Mouse (Mus musculus) midbrain, embryonic 13.5 days (tissue): ENCODE results near the gene Xbp1. TPM values are rescaled to one million over a fixed set of nuclear protein-coding genes. Genes with fewer than 3 reads are reported as not detected.
A peak's percentile ranks its signal among the peaks of the same experiment; 100 is the strongest.
"Not testable (repeated sequence)": the region's sequence is repeated elsewhere in the genome, so short reads cannot be mapped to it uniquely, and the experiment has no call there.

ENCODE experiments used
- ATAC-seq: fragments of 200-750 bp; cut with Nextera tagmentation; 2 replicates; pipeline ENCODE4 v1.8.0; 2017; ENCODE audit warnings: mild to moderate bottlenecking, moderate TSS enrichment, moderate library complexity
- H3K27ac ChIP-seq: fragments of 300-500 bp; sonication (generic); 2 replicates; pipeline ENCODE4 v1.5.1; 2015; ENCODE audit warnings: inconsistent platforms, mild to moderate bottlenecking, moderate library complexity
- H3K27me3 ChIP-seq: fragments of 300-500 bp; sonication (generic); 2 replicates; pipeline ENCODE4 v1.6.1; 2015; ENCODE audit warnings: mild to moderate bottlenecking, inconsistent platforms
- H3K36me3 ChIP-seq: fragments of 300-500 bp; sonication (generic); 2 replicates; pipeline ENCODE4 v1.6.1; 2015; ENCODE audit warnings: mild to moderate bottlenecking, inconsistent platforms
- H3K4me1 ChIP-seq: fragments of 300-500 bp; sonication (generic); replicated peaks from 2 replicates; pipeline ENCODE4 v1.6.1; 2015; ENCODE audit warnings: inconsistent platforms
- H3K4me2 ChIP-seq: fragments of 300-500 bp; sonication (generic); replicated peaks from 2 replicates; pipeline ENCODE4 v1.6.1; 2015; ENCODE audit warnings: moderate library complexity, mild to moderate bottlenecking, inconsistent platforms
- H3K4me3 ChIP-seq: fragments of 300-500 bp; sonication (generic); replicated peaks from 2 replicates; pipeline ENCODE4 v1.5.1; 2015; ENCODE audit warnings: mild to moderate bottlenecking, inconsistent platforms
- H3K9ac ChIP-seq: fragments of 300-500 bp; sonication (generic); replicated peaks from 2 replicates; pipeline ENCODE4 v1.6.1; 2015; ENCODE audit warnings: mild to moderate bottlenecking, inconsistent platforms
- H3K9me3 ChIP-seq: fragments of 300-500 bp; sonication (generic); 2 replicates; pipeline ENCODE4 v1.6.1; 2016; ENCODE audit warnings: mild to moderate bottlenecking, inconsistent platforms
- WGBS: fragments of 180-500 bp; shearing (Covaris S2); methylation state at CpG from one replicate; pipeline ENCODE4 v1.1.7; 2015; 5-methylcytosine and 5-hydroxymethylcytosine counted together
- polyA plus RNA-seq: library from polyadenylated mRNA; unstranded; fragments of >200 nt; fragmentation: Nextera tagmentation; extraction: Ambion mirVana; gene quantifications from 2 replicates; pipeline ENCODE4 v1.2.1, GENCODE M21; 2015

The Xbp1 gene
- polyA plus RNA-seq, 1 experiment from 2014 or later, result 118 TPM

GRCm38 (mm10) chr11:5509215-5510098 is 11.0 kb upstream of the Xbp1 start:
- ATAC-seq, result no peak
- no peak overlapping the region for H3K9ac ChIP-seq
- no peak overlapping the region for H3K4me3 ChIP-seq
- H3K36me3 ChIP-seq, result no peaks in the 10 kb centered on the region
- H3K27ac ChIP-seq, result no peak overlapping the region
- H3K9me3 ChIP-seq, result no peaks in the 10 kb centered on the region
- H3K4me2 ChIP-seq, result no peak overlapping the region
- H3K4me1 ChIP-seq, result no peaks in the 10 kb centered on the region
- WGBS, result 84% methylated on average over 8 of the region's 8 CpGs
- H3K27me3 ChIP-seq, result no peaks in the 10 kb centered on the region

DNA sequence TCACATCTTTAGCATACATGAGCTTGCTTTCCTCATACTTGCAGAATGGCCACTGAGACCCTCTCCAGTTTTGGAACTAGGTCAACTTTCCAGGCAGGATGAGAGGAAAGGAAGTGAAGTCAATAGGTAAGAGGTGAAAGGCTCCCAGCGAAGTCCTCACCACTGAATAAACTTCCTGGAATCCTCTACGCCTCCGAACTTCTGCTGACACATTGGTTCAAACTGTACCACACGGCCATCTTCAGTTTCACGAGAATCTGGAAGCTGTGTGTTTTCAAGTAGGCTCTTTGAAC is 10.4 kb upstream of the Xbp1 start:
- Histone ChIP-seq H3K27ac (no peak overlapping the region), H3K4me2 (no peak overlapping the region), H3K9me3 (no peaks in the 10 kb centered on the region), H3K36me3 (no peaks in the 10 kb centered on the region), H3K27me3 (no peaks in the 10 kb centered on the region), H3K4me1 (no peaks in the 10 kb centered on the region), H3K4me3 (no peak overlapping the region), H3K9ac (no peak overlapping the region)
- 91% methylated on average over 5 of the region's 5 CpGs for WGBS
- ATAC-seq, result no peak

DNA sequence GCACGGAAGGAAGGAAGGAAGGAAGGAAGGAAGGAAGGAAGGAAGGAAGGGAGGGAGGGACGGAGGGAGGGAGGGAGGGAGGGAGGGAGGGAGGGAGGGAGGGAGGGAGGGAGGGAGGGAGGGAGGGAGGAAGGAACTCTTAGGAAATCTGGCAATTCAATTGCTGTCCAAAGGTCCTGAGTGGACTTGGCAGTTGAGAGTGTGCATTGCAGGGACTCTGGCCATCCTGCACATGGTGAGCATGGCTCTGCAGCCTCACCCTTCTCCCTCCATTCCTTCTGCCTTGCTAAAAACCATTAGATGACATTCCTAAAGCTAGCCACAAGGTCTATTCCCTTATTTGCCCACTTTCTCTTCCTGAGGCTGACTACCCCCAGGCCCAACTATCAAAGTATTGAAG is 9.8 kb upstream of the Xbp1 start:
- no CpG with 5 or more reads among the region's 2 CpGs for whole genome bisulfite sequencing
- H3K27ac ChIP-seq, H3K36me3 ChIP-seq, H3K4me2 ChIP-seq, ATAC-seq, H3K27me3 ChIP-seq, H3K4me3 ChIP-seq, H3K9me3 ChIP-seq, H3K9ac ChIP-seq, H3K4me1 ChIP-seq: not testable (repeated sequence)

GRCm38 (mm10) chr11:5512099-5512725 is 8.2 kb upstream of the Xbp1 start:
- WGBS, result 77% methylated on average over 12 of the region's 12 CpGs

GRCm38 (mm10) chr11:5512961-5513360 is 7.5 kb upstream of the Xbp1 start:
- H3K9me3 ChIP-seq, result no peaks in the 10 kb centered on the region
- no peaks in the 10 kb centered on the region for H3K36me3 ChIP-seq
- no peak for ATAC-seq
- no peak overlapping the region for H3K4me3 ChIP-seq
- no peaks in the 10 kb centered on the region for H3K4me1 ChIP-seq
- no peaks in the 10 kb centered on the region for H3K27me3 ChIP-seq
- no peak overlapping the region for H3K27ac ChIP-seq
- 86% methylated on average over 8 of the region's 8 CpGs for WGBS
- H3K9ac ChIP-seq, result no peak overlapping the region
- no peak overlapping the region for H3K4me2 ChIP-seq

More at GRCm38 (mm10) chr11:5512099-5512725, 8.2 kb upstream of the Xbp1 start:
- H3K27me3 ChIP-seq, result no peaks in the 10 kb centered on the region
- H3K27ac ChIP-seq, result no peak overlapping the region
- H3K9ac ChIP-seq, result no peak overlapping the region; the same call in 1 of the 2 replicates
- no peaks in the 10 kb centered on the region for H3K9me3 ChIP-seq
- H3K36me3 ChIP-seq, result no peaks in the 10 kb centered on the region
- H3K4me3 ChIP-seq, result no peak overlapping the region
- ATAC-seq, result no peak
- H3K4me1 ChIP-seq, result no peaks in the 10 kb centered on the region
- H3K4me2 ChIP-seq, result no peak overlapping the region

DNA sequence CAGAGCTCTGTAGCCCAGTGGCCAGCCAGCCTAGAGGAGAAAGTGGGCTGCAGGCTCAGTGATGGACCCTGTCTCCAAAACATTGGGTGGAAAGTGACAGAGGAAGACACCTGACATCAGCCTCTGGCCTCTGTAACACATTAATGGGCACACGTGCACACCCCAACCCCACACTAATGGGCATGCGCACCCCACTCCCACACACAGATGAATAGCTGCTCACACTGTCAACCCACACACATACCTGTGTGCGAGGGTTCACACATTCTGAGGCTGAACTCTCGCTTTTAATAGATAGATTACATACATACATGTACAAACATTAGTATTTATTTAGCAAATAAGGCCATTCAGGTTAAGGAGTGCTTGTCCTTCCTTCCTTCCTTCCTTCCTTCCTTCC is 6.4 kb upstream of the Xbp1 start:
- Histone ChIP-seq H3K36me3 (no peaks in the 10 kb centered on the region), H3K9me3 (no peaks in the 10 kb centered on the region), H3K27ac (no peak overlapping the region), H3K4me2 (no peak overlapping the region), H3K9ac (no peak overlapping the region), H3K27me3 (no peaks in the 10 kb centered on the region), H3K4me3 (no peak overlapping the region), H3K4me1 (no peaks in the 10 kb centered on the region)
- WGBS, result 97% methylated on average over 4 of the region's 4 CpGs
- no peak for ATAC-seq

DNA sequence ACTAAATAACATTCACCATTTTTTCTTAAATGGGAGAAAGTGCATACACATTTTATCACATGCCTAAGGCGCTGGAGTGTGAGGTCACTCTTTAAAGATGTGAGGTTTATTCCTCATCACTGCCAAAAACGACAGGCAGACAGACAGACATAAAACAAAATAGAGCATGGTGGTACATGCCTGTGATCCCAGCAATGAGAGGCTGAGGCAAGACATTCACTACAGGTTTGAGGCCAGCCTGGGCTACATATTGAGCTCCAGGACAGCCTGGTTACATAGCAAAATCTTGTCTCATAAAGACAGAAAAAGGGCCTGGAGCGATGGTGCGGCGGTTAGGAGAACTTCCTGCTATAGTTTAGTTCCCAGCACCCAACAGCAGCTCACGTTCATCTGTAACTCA is 5.3 kb upstream of the Xbp1 start:
- no peaks in the 10 kb centered on the region for H3K36me3 ChIP-seq
- no peak overlapping the region for H3K4me3 ChIP-seq
- no peak overlapping the region for H3K27ac ChIP-seq
- no peaks in the 10 kb centered on the region for H3K4me1 ChIP-seq
- no peaks in the 10 kb centered on the region for H3K9me3 ChIP-seq
- no peaks in the 10 kb centered on the region for H3K27me3 ChIP-seq
- no peak overlapping the region for H3K4me2 ChIP-seq
- no peak overlapping the region for H3K9ac ChIP-seq
- ATAC-seq, result no peak
- 84% methylated on average over 6 of the region's 6 CpGs for WGBS

DNA sequence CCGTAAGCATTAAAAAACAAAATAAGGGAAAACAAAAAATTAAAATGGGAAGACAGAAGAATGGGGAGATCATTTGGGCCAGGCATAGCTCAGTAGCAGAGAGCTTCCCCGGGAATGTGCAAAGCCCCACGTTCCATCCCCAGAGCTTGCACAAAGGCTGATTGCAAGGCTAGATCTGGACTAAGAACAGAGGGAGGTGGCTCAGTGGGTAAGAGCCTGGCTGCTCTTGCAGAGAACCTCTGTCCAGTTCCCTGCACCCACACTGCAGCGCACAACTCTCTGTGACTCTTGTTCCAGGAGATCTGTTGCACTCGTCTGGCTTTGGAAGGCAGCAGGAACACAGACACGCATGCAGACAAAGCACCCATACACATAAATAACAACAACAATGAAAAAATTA is 4.8 kb upstream of the Xbp1 start:
- no peak for ATAC-seq
- H3K4me2 ChIP-seq, result no peak overlapping the region
- H3K9me3 ChIP-seq, result no peaks in the 10 kb centered on the region
- H3K27ac ChIP-seq, result no peak overlapping the region
- no peaks in the 10 kb centered on the region for H3K4me1 ChIP-seq
- no peak overlapping the region for H3K9ac ChIP-seq
- H3K4me3 ChIP-seq, result no peak overlapping the region
- no peaks in the 10 kb centered on the region for H3K27me3 ChIP-seq
- H3K36me3 ChIP-seq, result no peaks in the 10 kb centered on the region
- 76% methylated on average over 6 of the region's 6 CpGs for WGBS

- ATAC-seq, result no peak
- H3K9me3 ChIP-seq, result no peaks in the 10 kb centered on the region
- no peaks in the 10 kb centered on the region for H3K4me1 ChIP-seq
- no peak overlapping the region for H3K4me3 ChIP-seq
- no peaks in the 10 kb centered on the region for H3K27me3 ChIP-seq
- 81% methylated on average over 7 of the region's 7 CpGs for WGBS
- H3K27ac ChIP-seq, result no peak overlapping the region
- no peaks in the 10 kb centered on the region for H3K36me3 ChIP-seq
- no peak overlapping the region for H3K9ac ChIP-seq
- no peak overlapping the region for H3K4me2 ChIP-seq
These were observed 4.3 kb upstream of the Xbp1 start for GRCm38 (mm10) chr11:5516151-5516550.

DNA sequence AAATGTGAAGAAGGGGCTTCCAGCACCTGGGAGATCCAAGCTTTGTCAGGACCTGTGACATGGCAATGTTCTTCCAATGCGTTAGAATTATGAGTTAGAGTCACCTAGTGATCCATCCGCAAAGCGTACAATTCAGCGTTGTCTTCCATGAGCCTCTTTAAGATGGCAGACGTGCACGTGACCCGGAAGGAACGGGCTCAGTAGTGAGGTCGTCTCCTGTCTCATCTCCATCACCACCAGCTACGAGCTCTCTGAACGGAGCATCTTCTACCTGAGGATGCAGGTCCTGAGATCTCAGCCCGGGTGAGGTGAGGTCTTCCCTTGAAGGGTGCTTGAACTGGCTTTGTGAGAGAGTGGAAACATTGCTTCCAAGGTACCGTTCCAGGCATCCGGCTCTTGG is 3.8 kb upstream of the Xbp1 start:
- Histone ChIP-seq H3K36me3 (no peaks in the 10 kb centered on the region), H3K4me3 (no peak overlapping the region), H3K4me2 (no peak overlapping the region), H3K9ac (no peak overlapping the region), H3K4me1 (no peaks in the 10 kb centered on the region), H3K9me3 (no peaks in the 10 kb centered on the region), H3K27me3 (no peaks in the 10 kb centered on the region), H3K27ac (no peak overlapping the region)
- 93% methylated on average over 14 of the region's 14 CpGs for WGBS
- no peak for ATAC-seq

- ATAC-seq, result no peak
- Histone ChIP-seq H3K4me2 (no peak overlapping the region), H3K27ac (no peak overlapping the region), H3K9me3 (no peaks in the 10 kb centered on the region), H3K9ac (no peak overlapping the region), H3K27me3 (no peaks in the 10 kb centered on the region), H3K4me1 (peaks cover 6% of the 10 kb centered on the region), H3K4me3 (no peak overlapping the region), H3K36me3 (peaks cover under 1% of the 10 kb centered on the region; the same call in 1 of the 2 replicates)
- WGBS, result 83% methylated on average over 6 of the region's 6 CpGs
These were observed 3.1 kb upstream of the Xbp1 start for GRCm38 (mm10) chr11:5517346-5517745.

DNA sequence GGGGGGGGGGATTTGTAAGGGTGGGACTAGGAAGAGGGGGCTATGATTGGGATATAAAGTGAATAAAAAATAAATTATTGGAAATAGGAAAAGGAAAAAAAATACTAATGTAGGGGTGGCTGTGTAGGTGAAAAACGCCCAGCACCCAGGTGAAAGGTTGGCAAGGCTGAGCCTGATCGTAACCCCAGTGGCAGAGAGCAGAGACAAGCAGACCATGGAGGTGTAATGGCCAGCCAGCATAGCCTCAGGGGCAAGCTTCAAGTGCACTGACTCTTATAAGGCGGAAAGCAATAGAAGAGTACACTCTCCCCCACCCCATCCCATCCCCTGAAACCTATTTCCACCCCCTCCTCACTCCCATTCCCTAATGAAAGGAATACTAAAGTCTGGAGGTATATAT is 778 bp upstream of the Xbp1 start:
- Histone ChIP-seq H3K27ac (no peak overlapping the region), H3K9me3 (no peaks in the 10 kb centered on the region), H3K36me3 (peaks cover 22% of the 10 kb centered on the region), H3K9ac (no peak overlapping the region), H3K4me1 (peaks cover 26% of the 10 kb centered on the region), H3K4me2 (no peak overlapping the region), H3K4me3 (no peak overlapping the region), H3K27me3 (no peaks in the 10 kb centered on the region)
- 84% methylated on average over 3 of the region's 3 CpGs for WGBS
- ATAC-seq, result no peak

DNA sequence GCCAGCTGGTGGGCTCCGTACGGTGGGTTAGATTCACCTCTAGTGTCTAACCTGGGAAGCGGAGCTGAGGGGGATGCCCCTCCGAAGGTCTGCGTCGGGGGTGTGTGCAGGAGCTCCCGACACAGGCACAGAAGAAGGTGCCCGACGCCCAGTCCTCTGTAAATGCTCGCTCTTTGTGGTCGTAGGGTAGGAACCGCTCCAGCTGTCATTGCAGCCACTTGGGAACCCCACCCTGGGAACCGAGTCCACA is 732 bp downstream of the Xbp1 start:
- peaks cover 36% of the 10 kb centered on the region for H3K36me3 ChIP-seq
- H3K9me3 ChIP-seq, result no peaks in the 10 kb centered on the region
- 0% methylated on average over 13 of the region's 13 CpGs for WGBS
- no peak; the same call in 1 of the 2 replicates for ATAC-seq
- peak overlapping the region; percentile 90 for H3K27ac ChIP-seq
- H3K27me3 ChIP-seq, result no peaks in the 10 kb centered on the region
- H3K9ac ChIP-seq, result peak overlapping the region; percentile 97
- H3K4me3 ChIP-seq, result peak overlapping the region; percentile 98
- peaks cover 26% of the 10 kb centered on the region for H3K4me1 ChIP-seq
- peak overlapping the region; percentile 72 for H3K4me2 ChIP-seq
